Mouse (Mus musculus): ENCODE results near the gene Cry2.

GRCm38 (mm10) chr2:92474920-92475319 is 41.1 kb upstream of the Cry2 start:
- TF ChIP-seq POLR2A (IDR thresholded peaks at IDR 0.05; ENCODE audit: insufficient read depth, low read depth, low read length) (no peak), CTCF (IDR thresholded peaks at IDR 0.05) (no peak)
